Mouse (Mus musculus) erythroblast, embryonic 14.5 days (primary cell): Measurements from ENCODE around the gene Ebp. TPM values are rescaled to one million over a fixed set of nuclear protein-coding genes. Genes with fewer than 3 reads are reported as not detected.
A peak's percentile ranks its signal among the peaks of the same experiment; 100 is the strongest.

Experiments used
- H3K27me3 ChIP-seq: 2 replicates; pipeline ENCODE4 v1.6.1; 2012; ENCODE audit warnings: inconsistent platforms; ENCODE audit not compliant: control insufficient read depth
- H3K36me3 ChIP-seq: 2 replicates; pipeline ENCODE4 v1.6.1; 2012; ENCODE audit warnings: mild to moderate bottlenecking, inconsistent platforms; ENCODE audit not compliant: control insufficient read depth
- H3K4me1 ChIP-seq: 2 replicates; pipeline ENCODE4 v1.6.1; 2012; ENCODE audit warnings: inconsistent platforms; ENCODE audit not compliant: control insufficient read depth
- H3K4me3 ChIP-seq: replicated peaks from 2 replicates; pipeline ENCODE3; 2012; ENCODE audit warnings: moderate library complexity, mild to moderate bottlenecking, inconsistent platforms
- H3K9me3 ChIP-seq: 2 replicates; pipeline ENCODE4 v1.6.1; 2012; ENCODE audit warnings: low read length, inconsistent platforms, mixed read lengths; ENCODE audit not compliant: control insufficient read depth
- GATA1 ChIP-seq: IDR thresholded peaks from 2 replicates; pipeline ENCODE4 v1.6.1; 2012; ENCODE audit warnings: low read length, inconsistent platforms, mixed read lengths
- TAL1 ChIP-seq: IDR thresholded peaks from 3 replicates; pipeline ENCODE4 v1.6.1; 2012; ENCODE audit warnings: low read length, inconsistent platforms, mixed read lengths
- polyA plus RNA-seq: library from polyadenylated mRNA; stranded (reverse); fragments of >175 nt; gene quantifications from 2 replicates; pipeline ENCODE4 v1.2.3, GENCODE M21; 2012

Ebp gene
- polyA plus RNA-seq, 1 experiment, result 0.57 TPM

DNA sequence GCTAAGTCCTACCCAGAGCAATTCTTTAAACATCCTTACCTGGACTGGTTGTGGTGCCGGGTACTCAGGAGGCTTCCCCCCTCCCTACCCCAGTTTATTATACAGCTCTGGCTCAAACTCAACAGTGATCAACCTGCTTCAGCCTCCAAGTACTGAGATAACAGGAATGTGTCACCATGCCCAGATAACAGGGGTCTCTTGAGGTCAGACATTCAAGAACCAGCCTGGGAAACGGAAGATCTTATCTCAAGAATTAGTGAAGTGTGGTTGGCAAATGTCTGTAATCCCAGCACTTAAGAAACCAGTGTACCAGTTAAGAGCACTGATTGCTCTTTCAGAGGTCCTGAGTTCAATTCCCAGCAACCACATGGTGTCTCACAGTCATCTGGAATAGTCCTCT is 24.8 kb upstream of the Ebp start:
- TF ChIP-seq GATA1 (no peak), TAL1 (no peak)
- peaks cover 28% of the 10 kb centered on the region for H3K27me3 ChIP-seq
- H3K4me1 ChIP-seq, result peaks cover 3% of the 10 kb centered on the region
- H3K4me3 ChIP-seq, result no peak overlapping the region
- H3K9me3 ChIP-seq, result no peaks in the 10 kb centered on the region
- H3K36me3 ChIP-seq, result no peaks in the 10 kb centered on the region

DNA sequence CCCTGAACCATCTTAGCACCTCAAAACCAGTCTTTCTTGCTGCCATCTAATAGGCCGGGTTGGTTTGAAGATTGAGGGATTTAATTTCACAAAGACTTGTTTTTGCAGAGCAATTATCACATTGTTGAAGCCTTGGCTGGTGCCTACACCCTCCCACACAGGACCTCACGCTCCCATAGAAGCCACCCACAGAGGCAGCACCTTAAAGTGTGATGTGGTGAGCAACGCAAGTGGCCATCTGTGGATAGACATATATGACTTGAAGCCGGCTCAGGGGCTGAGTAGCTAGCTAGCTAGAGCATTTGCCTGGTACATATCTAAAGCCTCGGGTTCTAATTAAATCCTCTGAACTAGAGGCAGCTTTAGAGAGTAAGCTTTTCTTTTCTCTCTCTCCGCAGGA is 24.1 kb upstream of the Ebp start:
- H3K27me3 ChIP-seq, result peaks cover 28% of the 10 kb centered on the region
- H3K4me1 ChIP-seq, result no peaks in the 10 kb centered on the region
- H3K36me3 ChIP-seq, result no peaks in the 10 kb centered on the region
- no peak overlapping the region for H3K4me3 ChIP-seq
- H3K9me3 ChIP-seq, result no peaks in the 10 kb centered on the region
- TF ChIP-seq GATA1 (no peak), TAL1 (no peak)

DNA sequence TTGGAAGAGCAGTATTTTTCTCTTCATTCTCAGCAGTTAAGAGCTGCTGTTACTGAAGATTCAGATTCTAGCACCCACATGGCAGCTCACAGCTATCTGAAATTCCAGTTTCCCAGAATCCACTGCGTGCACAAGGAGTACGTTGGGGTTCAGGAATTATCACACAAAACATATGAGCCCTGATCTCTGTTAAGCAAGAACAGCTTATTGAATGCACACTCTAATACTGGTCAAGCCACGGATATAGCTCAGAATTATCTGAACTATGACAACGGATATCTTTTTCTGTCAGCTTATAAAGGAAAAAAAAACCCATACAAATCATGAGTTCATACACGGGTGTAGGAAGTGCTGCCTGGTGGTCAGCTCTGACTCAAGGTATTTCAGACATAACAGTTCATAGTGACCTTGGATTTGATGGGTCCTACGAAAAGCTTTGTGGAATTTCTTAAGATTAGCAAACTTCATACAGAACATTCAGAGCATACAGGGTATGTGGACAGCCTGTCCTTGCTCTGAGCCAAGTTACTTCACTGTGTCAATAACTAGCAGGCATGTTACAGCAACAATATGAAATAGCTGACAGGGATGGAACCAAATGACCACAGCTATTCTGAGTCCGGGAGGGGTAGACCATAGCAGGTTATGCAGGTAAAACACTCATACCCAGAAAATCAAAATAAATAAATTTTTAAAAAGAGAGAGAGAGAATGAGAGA is 18.3 kb upstream of the Ebp start:
- Histone ChIP-seq H3K4me3 (no peak overlapping the region), H3K4me1 (peaks cover 9% of the 10 kb centered on the region), H3K27me3 (peaks cover 3% of the 10 kb centered on the region), H3K9me3 (no peaks in the 10 kb centered on the region), H3K36me3 (no peaks in the 10 kb centered on the region)
- TF ChIP-seq TAL1, result no peak
- TF ChIP-seq GATA1, result no peak

DNA sequence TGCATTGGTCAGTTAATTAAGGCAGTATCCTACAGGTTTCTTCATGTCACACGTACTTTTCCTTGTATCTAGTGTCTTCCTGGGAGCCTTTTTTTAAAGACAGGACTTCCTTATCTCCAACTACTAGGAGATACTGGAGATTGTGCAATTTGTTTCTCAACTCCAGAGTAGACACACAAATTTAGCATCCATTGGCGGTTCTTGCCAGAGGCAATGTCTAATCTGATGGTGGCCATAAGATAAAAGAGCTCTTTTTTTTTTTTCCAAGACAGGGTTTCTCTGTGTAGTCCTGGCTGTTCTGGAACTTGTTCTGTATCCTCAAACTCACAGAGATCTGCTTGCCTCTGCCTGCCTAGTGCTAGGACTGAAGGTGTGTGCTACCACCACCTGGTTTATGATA is 16.4 kb upstream of the Ebp start:
- H3K27me3 ChIP-seq, result peaks cover 20% of the 10 kb centered on the region
- H3K36me3 ChIP-seq, result no peaks in the 10 kb centered on the region
- peaks cover 22% of the 10 kb centered on the region for H3K4me1 ChIP-seq
- H3K9me3 ChIP-seq, result no peaks in the 10 kb centered on the region; the same call in 1 of the 2 replicates
- H3K4me3 ChIP-seq, result no peak overlapping the region
- TF ChIP-seq GATA1 (no peak), TAL1 (no peak)

DNA sequence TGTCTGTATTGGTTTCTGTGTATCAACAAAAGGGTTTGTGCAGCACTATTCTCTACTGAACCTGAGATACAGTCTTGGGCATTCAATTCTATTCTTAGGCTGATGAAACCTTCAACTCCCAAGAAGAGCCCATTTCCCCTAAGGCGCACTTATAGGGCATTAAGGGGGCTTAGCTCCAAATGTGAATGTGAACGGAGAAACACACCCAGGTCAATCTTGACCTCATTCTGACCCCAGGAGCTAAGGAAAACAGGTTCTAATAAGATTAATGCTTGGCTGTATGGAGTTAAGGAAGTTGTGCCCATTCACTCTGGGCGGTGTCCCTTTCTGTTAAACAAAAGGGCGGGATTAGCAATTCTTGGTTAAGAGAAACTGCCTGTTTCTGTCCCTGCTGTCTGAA is 13.9 kb upstream of the Ebp start:
- H3K4me3 ChIP-seq, result no peak overlapping the region
- no peaks in the 10 kb centered on the region for H3K36me3 ChIP-seq
- no peak for TF ChIP-seq TAL1
- TF ChIP-seq GATA1, result no peak
- H3K4me1 ChIP-seq, result peaks cover 22% of the 10 kb centered on the region
- H3K9me3 ChIP-seq, result no peaks in the 10 kb centered on the region; the same call in 1 of the 2 replicates
- H3K27me3 ChIP-seq, result peaks cover 23% of the 10 kb centered on the region

DNA sequence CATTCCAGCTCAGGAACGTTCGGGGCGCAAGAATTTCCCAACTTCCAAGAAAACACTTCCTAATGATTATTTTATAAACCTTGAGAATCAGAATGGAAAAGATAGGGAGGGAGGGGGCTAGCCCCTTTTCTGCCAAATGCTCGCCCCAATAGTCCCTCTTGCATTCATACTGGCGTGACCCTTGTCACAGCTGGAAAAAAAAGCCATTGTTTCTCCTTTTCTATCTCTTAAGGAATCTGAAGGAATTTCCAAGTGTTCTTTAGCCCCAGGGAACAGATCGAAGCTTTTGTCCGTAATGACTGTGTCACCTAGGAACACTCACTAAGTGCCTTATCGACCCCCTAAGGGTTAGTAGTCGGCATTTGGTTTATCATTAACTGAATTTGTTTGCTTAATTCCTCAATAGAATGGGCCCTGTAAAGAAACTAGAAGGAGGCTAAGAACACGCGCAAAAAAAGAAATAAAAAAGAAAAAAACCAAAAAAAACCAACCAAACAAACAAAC is 13.4 kb upstream of the Ebp start:
- Histone ChIP-seq H3K4me1 (peaks cover 22% of the 10 kb centered on the region), H3K9me3 (no peaks in the 10 kb centered on the region; the same call in 1 of the 2 replicates), H3K36me3 (no peaks in the 10 kb centered on the region), H3K27me3 (peaks cover 23% of the 10 kb centered on the region), H3K4me3 (peak overlapping the region; percentile 62)
- TF ChIP-seq GATA1, result no peak
- TF ChIP-seq TAL1, result no peak

DNA sequence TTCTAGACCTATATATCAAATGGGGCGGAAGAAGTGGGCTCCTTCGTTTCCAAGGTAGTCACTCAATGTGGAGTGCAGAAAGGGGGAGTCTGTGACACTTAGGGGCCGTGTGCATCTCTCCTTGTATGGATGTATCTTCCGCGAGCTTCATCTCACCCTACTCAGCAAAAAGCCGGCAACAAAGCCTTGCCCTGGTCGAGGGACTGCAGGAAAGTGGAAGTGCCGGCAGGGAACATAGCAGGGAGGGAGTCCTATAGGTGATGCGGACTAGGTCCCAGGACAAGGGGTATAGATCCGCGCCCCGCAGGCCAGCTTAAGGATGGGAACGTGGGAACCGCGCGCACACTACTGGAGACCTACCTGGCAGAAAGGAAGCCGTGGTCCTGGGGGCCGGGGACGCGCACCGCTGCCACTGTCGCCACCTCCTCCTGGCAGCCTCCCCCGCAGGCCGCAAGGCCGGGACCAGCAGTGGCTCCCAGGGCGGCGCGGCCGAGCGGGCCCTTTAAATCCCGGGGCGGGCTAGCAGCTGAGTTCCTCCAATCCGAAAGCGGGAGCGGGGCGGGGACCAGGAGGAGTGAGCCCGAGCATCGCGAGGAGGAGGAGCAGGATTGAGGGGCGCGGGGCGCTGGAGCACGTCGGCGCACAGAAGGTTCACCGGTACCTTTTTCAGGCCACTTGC is 12.8 kb upstream of the Ebp start, which contains the start of gene Porcn:
TSS of gene Porcn (minus strand) at position 511 of the 679 bp plus-strand sequence.
- Histone ChIP-seq H3K4me1 (peaks cover 20% of the 10 kb centered on the region), H3K36me3 (no peaks in the 10 kb centered on the region), H3K9me3 (no peaks in the 10 kb centered on the region; the same call in 1 of the 2 replicates), H3K27me3 (peaks cover 23% of the 10 kb centered on the region), H3K4me3 (peak within 1 kb of the TSS; percentile 62)
- TF ChIP-seq GATA1, result no peak
- TF ChIP-seq TAL1, result no peak

DNA sequence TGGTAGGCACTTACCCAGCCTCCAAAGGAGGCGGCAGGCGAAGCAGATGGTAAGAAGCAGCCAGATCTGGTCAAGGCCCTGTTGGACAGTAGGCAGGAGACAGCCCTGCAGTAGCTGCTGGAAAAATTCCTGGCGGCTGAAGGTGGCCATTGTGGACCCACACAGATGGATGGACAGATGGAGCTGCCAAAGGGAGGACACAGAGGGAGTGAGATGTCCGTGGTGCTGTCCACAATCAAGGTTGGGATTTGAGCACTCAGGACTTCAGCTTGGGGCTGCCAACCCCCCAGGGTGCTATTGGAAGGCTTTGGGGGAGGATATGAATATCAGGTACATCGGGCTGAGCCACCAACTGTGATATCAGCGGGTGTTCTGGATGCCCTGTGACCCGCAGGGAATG is 12.2 kb upstream of the Ebp start:
- no peak for TF ChIP-seq TAL1
- no peak for TF ChIP-seq GATA1
- peaks cover 20% of the 10 kb centered on the region for H3K4me1 ChIP-seq
- H3K36me3 ChIP-seq, result no peaks in the 10 kb centered on the region
- H3K27me3 ChIP-seq, result peaks cover 23% of the 10 kb centered on the region
- no peaks in the 10 kb centered on the region; the same call in 1 of the 2 replicates for H3K9me3 ChIP-seq
- H3K4me3 ChIP-seq, result no peak overlapping the region

DNA sequence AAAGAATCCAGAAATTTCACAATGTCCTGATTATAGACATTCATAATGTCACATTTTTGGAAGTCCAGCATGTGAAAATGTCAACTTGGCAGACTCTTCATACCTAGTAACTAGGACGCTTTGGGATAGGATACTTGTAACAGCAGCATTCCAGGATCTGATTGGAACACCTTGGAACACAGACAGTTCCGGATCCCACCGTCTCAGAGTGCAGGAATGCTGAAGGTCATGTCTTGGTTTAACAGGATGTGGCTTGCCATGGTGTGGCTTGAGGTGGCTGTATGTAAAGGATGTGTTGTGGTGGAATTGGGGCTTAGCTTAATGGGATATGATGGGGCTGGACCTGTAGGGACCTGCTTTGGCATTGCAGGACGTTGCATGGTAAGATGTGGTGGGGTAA is 11.8 kb upstream of the Ebp start:
- TF ChIP-seq TAL1 (no peak), GATA1 (no peak)
- no peaks in the 10 kb centered on the region for H3K36me3 ChIP-seq
- H3K27me3 ChIP-seq, result peaks cover 23% of the 10 kb centered on the region
- no peaks in the 10 kb centered on the region; the same call in 1 of the 2 replicates for H3K9me3 ChIP-seq
- no peak overlapping the region for H3K4me3 ChIP-seq
- H3K4me1 ChIP-seq, result peaks cover 20% of the 10 kb centered on the region
